Mouse (Mus musculus) MEL (cell line): ENCODE measurements around the gene Fam173b. TPM values are rescaled to one million over a fixed set of nuclear protein-coding genes. Genes with fewer than 3 reads are reported as not detected.

Experiments used
- DNase-seq: peaks from one replicate; pipeline ENCODE4 v3.0.0; 2011; ENCODE audit warnings: low read depth, low spot score
- H3K27ac ChIP-seq: 2 replicates; pipeline ENCODE4 v1.5.1; 2012; ENCODE audit warnings: low read depth, mild to moderate bottlenecking, control low read depth, low read length, moderate library complexity; ENCODE audit not compliant: control insufficient read depth
- H3K27me3 ChIP-seq, 2 experiments: fragments of 150-350 bp in 1 of 2; sonication (generic) in 1 of 2; 2 replicates each; pipeline ENCODE4 v1.6.1; 2012; ENCODE audit warnings: low read length in 2 of 2, mild to moderate bottlenecking in 2 of 2, improper control_type of control experiment in 1 of 2, moderate library complexity in 1 of 2; ENCODE audit not compliant: insufficient read depth in 2 of 2, control insufficient read depth in 1 of 2
- H3K36me3 ChIP-seq, 2 experiments: 2 replicates each; pipeline ENCODE4 v1.6.1; 2012 to 2014; ENCODE audit warnings: low read length in 2 of 2, improper control_type of control experiment in 1 of 2, inconsistent platforms in 1 of 2, mild to moderate bottlenecking in 1 of 2; ENCODE audit not compliant: insufficient read depth in 2 of 2, control insufficient read depth in 1 of 2
- H3K4me1 ChIP-seq, 2 experiments: fragments of 150-350 bp in 1 of 2; sonication (generic) in 1 of 2; 2 replicates each; pipeline ENCODE4 v1.6.1; 2012; ENCODE audit warnings: low read length in 2 of 2, improper control_type of control experiment in 1 of 2, mild to moderate bottlenecking in 1 of 2; ENCODE audit not compliant: insufficient read depth in 2 of 2, control insufficient read depth in 1 of 2
- H3K4me3 ChIP-seq, 2 experiments: fragments of 150-350 bp in 1 of 2; sonication (generic) in 1 of 2; 2 replicates each; pipeline ENCODE4 v1.5.1; 2012; ENCODE audit warnings: low read depth in 2 of 2, low read length in 2 of 2, mild to moderate bottlenecking in 2 of 2, moderate library complexity in 2 of 2, control low read depth in 1 of 2, improper control_type of control experiment in 1 of 2; ENCODE audit not compliant: control insufficient read depth in 1 of 2, insufficient read depth in 1 of 2
- H3K79me2 ChIP-seq: 2 replicates; pipeline ENCODE4 v1.6.1; 2012; ENCODE audit warnings: mild to moderate bottlenecking, low read length, moderate library complexity; ENCODE audit not compliant: control insufficient read depth, poor library complexity, insufficient read depth
- H3K9ac ChIP-seq: 2 replicates; pipeline ENCODE4 v1.6.1; 2012; ENCODE audit warnings: low read depth, mild to moderate bottlenecking, control low read depth, low read length, moderate library complexity; ENCODE audit not compliant: control insufficient read depth, poor library complexity, severe bottlenecking
- H3K9me3 ChIP-seq: fragments of 150-350 bp; sonication (generic); replicated peaks from 2 replicates; pipeline ENCODE4 v1.6.1; 2012; ENCODE audit warnings: mild to moderate bottlenecking, low read length, improper control_type of control experiment, moderate library complexity; ENCODE audit not compliant: insufficient read depth
- BHLHE40 ChIP-seq: IDR thresholded peaks from 2 replicates; pipeline ENCODE4 v1.6.1; 2012; ENCODE audit warnings: low read depth, mild to moderate bottlenecking, inconsistent platforms, low read length, improper control_type of control experiment, borderline replicate concordance
- CHD1 ChIP-seq: IDR thresholded peaks from 2 replicates; pipeline ENCODE4 v1.6.1; 2012; ENCODE audit warnings: low read depth, mild to moderate bottlenecking, inconsistent platforms, low read length, improper control_type of control experiment
- CHD2 ChIP-seq: IDR thresholded peaks from 2 replicates; pipeline ENCODE4 v1.6.1; 2011; ENCODE audit warnings: low read length, improper control_type of control experiment
- CTCF ChIP-seq, 3 experiments: IDR thresholded peaks in 2 of 3; conservative IDR thresholded peaks in 1 of 3; 2 replicates each; pipeline ENCODE4 v1.5.1; 2011 to 2012; ENCODE audit warnings: low read length in 3 of 3, low read depth in 2 of 3, mild to moderate bottlenecking in 2 of 3, improper control_type of control experiment in 1 of 3, inconsistent platforms in 1 of 3, mixed read lengths in 1 of 3, moderate library complexity in 1 of 3; ENCODE audit not compliant: control insufficient read depth in 1 of 3, insufficient read depth in 1 of 3, poor library complexity in 1 of 3, severe bottlenecking in 1 of 3
- ELF1 ChIP-seq: IDR thresholded peaks from 2 replicates; pipeline ENCODE4 v1.6.1; 2014; ENCODE audit warnings: low read depth, mild to moderate bottlenecking, inconsistent platforms, low read length, improper control_type of control experiment, moderate library complexity
- EP300 ChIP-seq, 2 experiments: IDR thresholded peaks; 2 replicates each; pipeline ENCODE4 v1.6.1; 2011; ENCODE audit warnings: improper control_type of control experiment in 2 of 2, low read length in 2 of 2, low read depth in 1 of 2, mild to moderate bottlenecking in 1 of 2
- ETS1 ChIP-seq: IDR thresholded peaks from 2 replicates; pipeline ENCODE4 v1.6.1; 2012; ENCODE audit warnings: low read depth, mild to moderate bottlenecking, inconsistent platforms, low read length, improper control_type of control experiment, moderate library complexity
- GATA1 ChIP-seq: IDR thresholded peaks from 2 replicates; pipeline ENCODE4 v1.6.1; 2011; ENCODE audit warnings: low read depth, low read length, improper control_type of control experiment
- HCFC1 ChIP-seq: IDR thresholded peaks from 2 replicates; pipeline ENCODE4 v1.6.1; 2012; ENCODE audit warnings: low read depth, mild to moderate bottlenecking, inconsistent platforms, low read length, improper control_type of control experiment, moderate library complexity
- JUND ChIP-seq: IDR thresholded peaks from 2 replicates; pipeline ENCODE4 v1.6.1; 2011; ENCODE audit warnings: low read depth, mild to moderate bottlenecking, improper control_type of control experiment, low read length
- MAFK ChIP-seq: IDR thresholded peaks from 2 replicates; pipeline ENCODE4 v1.6.1; 2011; ENCODE audit warnings: low read depth, mild to moderate bottlenecking, low read length, improper control_type of control experiment, borderline replicate concordance
- MEF2A ChIP-seq: IDR thresholded peaks from 2 replicates; pipeline ENCODE4 v1.6.1; 2014; ENCODE audit warnings: low read depth, mild to moderate bottlenecking, inconsistent platforms, low read length, improper control_type of control experiment; ENCODE audit not compliant: poor library complexity, insufficient replicate concordance, severe bottlenecking; ENCODE audit errors: extremely low read depth
- MXI1 ChIP-seq: IDR thresholded peaks from 2 replicates; pipeline ENCODE4 v1.6.1; 2011; ENCODE audit warnings: mild to moderate bottlenecking, low read depth, low read length, improper control_type of control experiment
- MYB ChIP-seq: IDR thresholded peaks from 2 replicates; pipeline ENCODE4 v1.6.1; 2011; ENCODE audit warnings: mild to moderate bottlenecking, low read depth, low read length, improper control_type of control experiment
- MYC ChIP-seq: IDR thresholded peaks from 2 replicates; pipeline ENCODE4 v1.6.1; 2011; ENCODE audit warnings: low read depth, mild to moderate bottlenecking, low read length, improper control_type of control experiment, moderate library complexity
- NELFE ChIP-seq: IDR thresholded peaks from 2 replicates; pipeline ENCODE4 v1.6.1; 2011; ENCODE audit warnings: low read depth, low read length, improper control_type of control experiment
- NRF1 ChIP-seq: IDR thresholded peaks from 2 replicates; pipeline ENCODE4 v1.6.1; 2014; ENCODE audit warnings: low read depth, mild to moderate bottlenecking, inconsistent platforms, low read length, improper control_type of control experiment, moderate library complexity; ENCODE audit not compliant: poor library complexity, insufficient read depth, severe bottlenecking
- POLR2A ChIP-seq, 2 experiments: IDR thresholded peaks; 2 replicates each; pipeline ENCODE4 v1.6.1; 2011 to 2012; ENCODE audit warnings: low read length in 2 of 2, mild to moderate bottlenecking in 2 of 2, control low read depth in 1 of 2, improper control_type of control experiment in 1 of 2, low read depth in 1 of 2, moderate library complexity in 1 of 2; ENCODE audit not compliant: control insufficient read depth in 1 of 2, insufficient read depth in 1 of 2, poor library complexity in 1 of 2
- POLR2AphosphoS2 ChIP-seq: IDR thresholded peaks from 2 replicates; pipeline ENCODE4 v1.6.1; 2011; ENCODE audit warnings: low read length, improper control_type of control experiment
- POLR2AphosphoS5 ChIP-seq: IDR thresholded peaks from 2 replicates; pipeline ENCODE4 v1.6.1; 2012; ENCODE audit warnings: low read depth, borderline replicate concordance, mild to moderate bottlenecking, inconsistent platforms, low read length, moderate library complexity, mixed read lengths
- RAD21 ChIP-seq: IDR thresholded peaks from 2 replicates; pipeline ENCODE4 v1.6.1; 2011; ENCODE audit warnings: mild to moderate bottlenecking, low read depth, low read length, improper control_type of control experiment
- SIN3A ChIP-seq: IDR thresholded peaks from 2 replicates; pipeline ENCODE4 v1.6.1; 2012; ENCODE audit warnings: low read length, improper control_type of control experiment, inconsistent platforms
- SMC3 ChIP-seq: IDR thresholded peaks from 2 replicates; pipeline ENCODE4 v1.6.1; 2011; ENCODE audit warnings: low read depth, low read length, improper control_type of control experiment
- TCF12 ChIP-seq: IDR thresholded peaks from 2 replicates; pipeline ENCODE4 v1.6.1; 2014; ENCODE audit warnings: low read depth, mild to moderate bottlenecking, inconsistent platforms, low read length, improper control_type of control experiment, moderate library complexity
- UBTF ChIP-seq: IDR thresholded peaks from 2 replicates; pipeline ENCODE4 v1.6.1; 2012; ENCODE audit warnings: low read depth, mild to moderate bottlenecking, inconsistent platforms, low read length, improper control_type of control experiment, moderate library complexity, borderline replicate concordance; ENCODE audit not compliant: insufficient read depth
- USF1 ChIP-seq: IDR thresholded peaks from 2 replicates; pipeline ENCODE4 v1.6.1; 2014; ENCODE audit warnings: low read depth, mild to moderate bottlenecking, inconsistent platforms, low read length, improper control_type of control experiment, moderate library complexity
- USF2 ChIP-seq, 2 experiments: IDR thresholded peaks; 2 replicates each; pipeline ENCODE4 v1.6.1; 2011 to 2012; ENCODE audit warnings: improper control_type of control experiment in 2 of 2, low read length in 2 of 2, borderline replicate concordance in 1 of 2, inconsistent platforms in 1 of 2, low read depth in 1 of 2, mild to moderate bottlenecking in 1 of 2; ENCODE audit not compliant: insufficient read depth in 1 of 2
- ZKSCAN1 ChIP-seq: IDR thresholded peaks from 2 replicates; pipeline ENCODE4 v1.6.1; 2012; ENCODE audit warnings: low read depth, mild to moderate bottlenecking, inconsistent platforms, low read length, improper control_type of control experiment, moderate library complexity
- ZMIZ1 ChIP-seq: IDR thresholded peaks from 2 replicates; pipeline ENCODE4 v1.6.1; 2012; ENCODE audit warnings: low read depth, mild to moderate bottlenecking, inconsistent platforms, low read length, improper control_type of control experiment, moderate library complexity
- polyA plus RNA-seq, 2 experiments: library from polyadenylated mRNA; stranded (reverse) in 1 of 2; unstranded in 1 of 2; fragments of >175 nt in 1 of 2; fragments of >200 nt in 1 of 2; gene quantifications; 2 replicates each; pipeline versions ENCODE4 v1.2.1 to v1.2.4; 2012; ENCODE audit warnings: low replicate concordance in 2 of 2, low read depth in 1 of 2; ENCODE audit not compliant: insufficient read length in 2 of 2, insufficient read depth in 1 of 2, missing spikeins in 1 of 2
- total RNA-seq: library from RNA; depleted of rRNA; stranded (reverse); fragments of 300-350 nt; gene quantifications from 2 replicates; pipeline ENCODE4 v1.2.3, GENCODE M21; 2012

Fam173b gene
- total and polyA plus RNA-seq, 3 experiments: 21.0 to 29.2 TPM; not detected in 1

DNA sequence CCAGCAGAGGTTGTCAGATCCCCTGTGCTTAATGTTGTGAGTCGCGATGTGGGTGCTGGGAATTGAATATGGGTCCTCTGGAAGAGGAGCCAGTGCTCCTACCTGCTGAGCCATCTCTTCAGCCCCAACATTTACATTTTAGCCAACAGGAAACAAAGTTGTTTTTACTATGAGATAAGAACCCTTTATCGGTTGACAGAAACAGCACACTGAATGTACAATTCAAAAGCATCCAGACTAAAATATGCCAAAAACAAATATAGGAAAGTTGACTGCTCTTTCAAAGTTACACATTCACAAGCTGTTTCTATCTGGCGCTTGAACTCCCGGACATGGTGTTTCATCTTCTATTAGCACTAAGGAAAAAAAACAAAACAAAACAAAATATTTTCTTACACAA is 15.6 kb upstream of the Fam173b start:
- H3K27me3 ChIP-seq: no peaks in the 10 kb centered on the region
- H3K27ac ChIP-seq: peak overlapping the region; percentile 30
- H3K9me3 ChIP-seq: no peaks in the 10 kb centered on the region
- peak overlapping the region; percentile 45 for H3K9ac ChIP-seq
- no peaks in the 10 kb centered on the region for H3K79me2 ChIP-seq
- peak; percentile 71; the same call in 1 of the 2 replicates for TF ChIP-seq CHD1
- TF ChIP-seq ZKSCAN1: no peak
- TF ChIP-seq MYB: no peak
- no peak for TF ChIP-seq MEF2A
- no peak for TF ChIP-seq POLR2AphosphoS5
- TF ChIP-seq POLR2A (IDR thresholded peaks at IDR 0.05; ENCODE audit: control insufficient read depth in 1 of 2, insufficient read depth in 1 of 2, low read depth in 1 of 2, low read length in 2 of 2, poor library complexity in 1 of 2): no peak
- TF ChIP-seq UBTF: no peak
- peak; percentile 30; the same call in 1 of the 2 replicates for TF ChIP-seq SIN3A
- TF ChIP-seq BHLHE40: no peak
- TF ChIP-seq RAD21: no peak
- TF ChIP-seq NRF1: no peak
- no peak for TF ChIP-seq JUND
- TF ChIP-seq CHD2: no peak
- 0 out of 2 replicates have a peak, but pooled peaks have one; percentile 16 for TF ChIP-seq MAFK
- TF ChIP-seq HCFC1: no peak
- peak; percentile 60 for TF ChIP-seq ETS1
- TF ChIP-seq USF2 (IDR thresholded peaks at IDR 0.05; ENCODE audit: borderline replicate concordance in 1 of 2, insufficient read depth in 1 of 2, low read depth in 1 of 2, low read length in 2 of 2): no peak
- no peak for TF ChIP-seq NELFE
- no peak for TF ChIP-seq SMC3
- TF ChIP-seq USF1: no peak
- TF ChIP-seq CTCF (IDR thresholded peaks at IDR 0.05 in 2 of 3, conservative IDR thresholded peaks at IDR 0.05 in 1 of 3; ENCODE audit: control insufficient read depth in 1 of 3, insufficient read depth in 1 of 3, low read depth in 2 of 3, low read length in 3 of 3, poor library complexity in 1 of 3, severe bottlenecking in 1 of 3): no peak
- peak; percentile 63; the same call in 1 of the 2 replicates for TF ChIP-seq TCF12
- no peak for TF ChIP-seq MYC
- TF ChIP-seq EP300 (IDR thresholded peaks at IDR 0.05; ENCODE audit: low read depth in 1 of 2, low read length in 2 of 2): peak; percentile 74 to 81
- TF ChIP-seq GATA1: peak; percentile 91
- no peak for TF ChIP-seq POLR2AphosphoS2
- no peak for TF ChIP-seq ZMIZ1
- TF ChIP-seq ELF1: no peak
- no peak; the same call in none of the 2 replicates for TF ChIP-seq MXI1
- H3K36me3 ChIP-seq: peaks cover 4 to 14% of the 10 kb centered on the region in 2 experiments
- no peak for DNase-seq
- H3K4me1 ChIP-seq: peaks cover 2 to 20% of the 10 kb centered on the region in 2 experiments
- H3K4me3 ChIP-seq: peak overlapping the region; percentile 22 to 28; a peak in 3 of 4 replicates
